Mouse (Mus musculus) bone marrow, adult 2 months (tissue): ENCODE data around the gene Otulin.

Experiments used
- CTCF ChIP-seq: fragments of 200-500 bp; IDR thresholded peaks from 2 replicates; pipeline ENCODE4 v1.5.1; 2011; ENCODE audit warnings: low read length, control low read depth; ENCODE audit not compliant: control insufficient read depth, insufficient read depth
- POLR2A ChIP-seq: fragments of 200-500 bp; IDR thresholded peaks from 2 replicates; pipeline ENCODE4 v1.6.1; 2011; ENCODE audit warnings: low read depth, mild to moderate bottlenecking, control low read depth, low read length, borderline replicate concordance; ENCODE audit not compliant: control insufficient read depth

DNA sequence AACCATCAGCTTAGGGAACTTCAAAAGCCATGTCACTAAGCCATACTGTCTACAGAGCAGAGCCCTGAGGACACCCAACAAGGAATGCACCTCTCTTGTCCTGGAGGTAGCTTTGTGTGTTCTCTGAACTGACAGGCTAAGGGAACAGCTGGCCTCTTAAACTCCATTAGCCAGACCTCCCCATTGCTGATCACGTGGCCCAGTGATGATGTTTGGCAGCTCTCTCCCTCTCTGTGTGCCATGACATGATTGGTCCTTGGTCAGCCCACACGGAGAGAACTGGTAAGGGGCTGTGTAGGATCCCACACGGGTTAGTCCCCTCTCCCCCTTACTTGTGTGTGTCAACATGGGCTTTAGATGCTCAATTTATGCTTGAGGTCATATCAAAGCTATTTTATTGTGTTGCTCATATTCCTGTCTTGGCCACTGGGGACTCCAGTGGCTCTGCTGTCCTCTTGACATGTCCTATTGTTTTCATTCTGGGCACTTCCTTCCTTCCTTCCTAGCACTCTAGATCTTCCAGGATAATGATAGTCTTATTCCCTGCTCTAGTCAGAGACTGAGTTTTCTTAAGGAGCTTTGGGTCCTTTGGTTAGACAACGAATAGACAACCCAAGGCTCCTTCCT lies 44.9 kb downstream of the Otulin start:
- TF ChIP-seq CTCF (no peak), POLR2A (no peak)
